Mouse (Mus musculus) spleen, postnatal 0 days (tissue): ENCODE results near the gene Dmrtc1c2. TPM values are rescaled to one million over a fixed set of nuclear protein-coding genes. Genes with fewer than 3 reads are reported as not detected.

Experiments
- polyA plus RNA-seq: library from polyadenylated mRNA; unstranded; fragments of >200 nt; fragmentation: Nextera tagmentation; extraction: Ambion mirVana; gene quantifications from 2 replicates; pipeline ENCODE4 v1.2.1, GENCODE M21; 2015

Dmrtc1c2 gene
- polyA plus RNA-seq: not detected in 2 replicates

GRCm38 (mm10) chrX:102854516-102854915, at the start of gene Dmrtc1c2:
TSS of gene Dmrtc1c2 (minus strand) at chrX:102854616.

GRCm38 (mm10) chrX:102867871-102868270, 13.5 kb upstream of the Dmrtc1c2 start, which contains the start of gene 1700031F05Rik:
TSS of gene 1700031F05Rik (minus strand) at chrX:102867971.

GRCm38 (mm10) chrX:102802663-102803062, 51.8 kb downstream of the Dmrtc1c2 start, which contains the start of gene Dmrtc1c1:
TSS of gene Dmrtc1c1 (plus strand) at chrX:102802963.

Other genes starting within 250 kb of the Dmrtc1c2 start
- gene Phka1, start 210.4 kb downstream of the Dmrtc1c2 start, polyA plus RNA-seq: 1.3 and 1.6 TPM in 2 replicates
- not detected in 2 replicates for gene Gm3880, start 167.6 kb downstream of the Dmrtc1c2 start, polyA plus RNA-seq
- gene Gm9112, start 147.0 kb downstream of the Dmrtc1c2 start, polyA plus RNA-seq: not detected in 2 replicates
- not detected in 2 replicates for gene Dmrtc1b, start 146.8 kb downstream of the Dmrtc1c2 start, polyA plus RNA-seq
- gene Dmrtc1c1, start 51.7 kb downstream of the Dmrtc1c2 start, polyA plus RNA-seq: not detected in 2 replicates
- gene 1700031F05Rik, start 13.4 kb upstream of the Dmrtc1c2 start, polyA plus RNA-seq: not detected in 2 replicates
- gene Dmrtc1a, start 54.1 kb upstream of the Dmrtc1c2 start, polyA plus RNA-seq: 0.13 and 0.33 TPM in 2 replicates
- gene 1700011M02Rik, start 54.3 kb upstream of the Dmrtc1c2 start, polyA plus RNA-seq: not detected in 2 replicates
- not detected in 2 replicates for gene 1700018G05Rik, start 73.8 kb upstream of the Dmrtc1c2 start, polyA plus RNA-seq